Mouse (Mus musculus) liver, adult 2 months (tissue): ENCODE measurements around the gene Amigo1. TPM values are rescaled to one million over a fixed set of nuclear protein-coding genes. Genes with fewer than 3 reads are reported as not detected.

Source experiments
- DNase-seq: peaks from one replicate; pipeline ENCODE4 v3.0.0-alpha.2; 2011; ENCODE audit warnings: low read depth, low spot score; ENCODE audit errors: extremely low read depth
- H3K27ac ChIP-seq: fragments of 200-500 bp; replicated peaks from 2 replicates; pipeline ENCODE4 v1.5.1; 2012; ENCODE audit warnings: low read depth, mild to moderate bottlenecking, control low read depth, inconsistent platforms, low read length; ENCODE audit not compliant: insufficient read depth
- H3K27me3 ChIP-seq: fragments of 200-500 bp; 2 replicates; pipeline ENCODE4 v1.6.1; 2012; ENCODE audit warnings: mild to moderate bottlenecking, moderate library complexity, low read length, inconsistent platforms; ENCODE audit not compliant: control insufficient read depth, insufficient read depth
- H3K36me3 ChIP-seq: fragments of 200-500 bp; 2 replicates; pipeline ENCODE4 v1.6.1; 2012; ENCODE audit warnings: low read length, inconsistent platforms; ENCODE audit not compliant: control insufficient read depth, insufficient read depth
- H3K4me1 ChIP-seq: fragments of 200-500 bp; 2 replicates; pipeline ENCODE4 v1.6.1; 2011; ENCODE audit warnings: low read length; ENCODE audit not compliant: control insufficient read depth, insufficient read depth
- H3K4me3 ChIP-seq: fragments of 200-500 bp; 2 replicates; pipeline ENCODE4 v1.5.1; 2011; ENCODE audit warnings: low read depth, mild to moderate bottlenecking, control low read depth, low read length, moderate library complexity; ENCODE audit not compliant: insufficient read depth
- H3K79me2 ChIP-seq: fragments of 200-500 bp; 2 replicates; pipeline ENCODE4 v1.6.1; 2012; ENCODE audit warnings: inconsistent platforms, mild to moderate bottlenecking, low read length, moderate library complexity; ENCODE audit not compliant: control insufficient read depth, insufficient read depth
- H3K9ac ChIP-seq: fragments of 200-500 bp; 2 replicates; pipeline ENCODE4 v1.6.1; 2012; ENCODE audit warnings: low read depth, mild to moderate bottlenecking, control low read depth, inconsistent platforms, low read length
- CTCF ChIP-seq: fragments of 200-500 bp; IDR thresholded peaks from 2 replicates; pipeline ENCODE4 v1.5.1; 2011; ENCODE audit warnings: low read depth, low read length, control low read depth
- POLR2A ChIP-seq: fragments of 200-500 bp; IDR thresholded peaks from 2 replicates; pipeline ENCODE4 v1.6.1; 2011; ENCODE audit warnings: low read length, control low read depth; ENCODE audit not compliant: insufficient read depth; ENCODE audit errors: extremely low read depth
- WGBS: fragments of 180-500 bp; shearing (Covaris S2); methylation state at CpG from one replicate; pipeline ENCODE4 v1.1.7; 2018; 5-methylcytosine and 5-hydroxymethylcytosine counted together
- polyA plus RNA-seq: library from polyadenylated mRNA; depleted of rRNA; stranded (reverse); fragments of >200 nt; gene quantifications from 2 replicates; pipeline ENCODE4 v1.2.3, GENCODE M21; 2012
- total RNA-seq: library from RNA; depleted of rRNA; stranded (reverse); fragments of >200 nt; gene quantifications from 2 replicates; pipeline ENCODE4 v1.2.3, GENCODE M21; 2014

Amigo1 gene
- total and polyA plus RNA-seq, 2 experiments = 2.7 to 15.1 TPM

GRCm38 (mm10) chr3:108209946-108210770 is 24.0 kb downstream of the Amigo1 start:
- H3K9ac ChIP-seq = peak overlapping the region; percentile 88
- WGBS = 1% methylated on average over 68 of the region's 72 CpGs
- DNase-seq = peak; percentile 86
- H3K36me3 ChIP-seq = no peaks in the 10 kb centered on the region
- H3K27me3 ChIP-seq = no peaks in the 10 kb centered on the region
- no peaks in the 10 kb centered on the region; the same call in 1 of the 2 replicates for H3K79me2 ChIP-seq
- H3K4me3 ChIP-seq = peak overlapping the region; percentile 89
- TF ChIP-seq POLR2A = peak; percentile 25
- no peak for TF ChIP-seq CTCF
- H3K4me1 ChIP-seq = peaks cover 4% of the 10 kb centered on the region; the same call in 1 of the 2 replicates
- H3K27ac ChIP-seq = peak overlapping the region; percentile 58

- H3K36me3 ChIP-seq = no peaks in the 10 kb centered on the region
- H3K9ac ChIP-seq = peak within 1 kb of the TSS; percentile 88
- no peaks in the 10 kb centered on the region; the same call in 1 of the 2 replicates for H3K79me2 ChIP-seq
- H3K27ac ChIP-seq = peak within 1 kb of the TSS; percentile 58
- peaks cover 4% of the 10 kb centered on the region; the same call in 1 of the 2 replicates for H3K4me1 ChIP-seq
- WGBS = 0% methylated on average over 14 of the region's 14 CpGs
- TF ChIP-seq POLR2A = no peak
- TF ChIP-seq CTCF = no peak
- H3K4me3 ChIP-seq = peak within 1 kb of the TSS; percentile 89
- no peaks in the 10 kb centered on the region for H3K27me3 ChIP-seq
- DNase-seq = no peak
These were observed 24.6 kb downstream of the Amigo1 start, which contains the start of gene Atxn7l2 for GRCm38 (mm10) chr3:108210771-108211139. Gene Atxn7l2, minus strand, starts transcription at chr3:108210934.

GRCm38 (mm10) chr3:108211845-108212244 is 25.7 kb downstream of the Amigo1 start:
- no peak overlapping the region for H3K27ac ChIP-seq
- no peaks in the 10 kb centered on the region for H3K36me3 ChIP-seq
- DNase-seq = no peak

GRCm38 (mm10) chr3:108212406-108212805 is 26.3 kb downstream of the Amigo1 start:
- 91% methylated on average over 8 of the region's 8 CpGs for WGBS
- Histone ChIP-seq H3K79me2 (no peaks in the 10 kb centered on the region; the same call in 1 of the 2 replicates), H3K27me3 (0 out of 2 replicates have a peak, but pooled peaks cover 2% of the 10 kb centered on the region), H3K36me3 (no peaks in the 10 kb centered on the region), H3K4me3 (no peak overlapping the region), H3K4me1 (peaks cover 4% of the 10 kb centered on the region; the same call in 1 of the 2 replicates), H3K27ac (no peak overlapping the region), H3K9ac (no peak overlapping the region)
- no peak for DNase-seq
- TF ChIP-seq POLR2A = no peak
- TF ChIP-seq CTCF = no peak

More at GRCm38 (mm10) chr3:108211845-108212244, 25.7 kb downstream of the Amigo1 start:
- Histone ChIP-seq H3K27me3 (0 out of 2 replicates have a peak, but pooled peaks cover 2% of the 10 kb centered on the region), H3K4me1 (peaks cover 4% of the 10 kb centered on the region; the same call in 1 of the 2 replicates), H3K4me3 (no peak overlapping the region), H3K9ac (no peak overlapping the region), H3K79me2 (no peaks in the 10 kb centered on the region; the same call in 1 of the 2 replicates)
- TF ChIP-seq CTCF = no peak
- TF ChIP-seq POLR2A = no peak
- WGBS = 92% methylated on average over 6 of the region's 6 CpGs

GRCm38 (mm10) chr3:108214734-108215133 is 28.6 kb downstream of the Amigo1 start:
- Histone ChIP-seq H3K27ac (no peak overlapping the region), H3K27me3 (0 out of 2 replicates have a peak, but pooled peaks cover 2% of the 10 kb centered on the region), H3K4me1 (peaks cover 2% of the 10 kb centered on the region; the same call in 1 of the 2 replicates), H3K4me3 (no peak overlapping the region), H3K9ac (no peak overlapping the region), H3K36me3 (no peaks in the 10 kb centered on the region), H3K79me2 (no peaks in the 10 kb centered on the region; the same call in 1 of the 2 replicates)
- DNase-seq = no peak
- 15% methylated on average over 5 of the region's 5 CpGs for WGBS
- TF ChIP-seq POLR2A (no peak), CTCF (no peak)

GRCm38 (mm10) chr3:108220661-108221060 is 34.5 kb downstream of the Amigo1 start:
- DNase-seq = no peak
- Histone ChIP-seq H3K79me2 (no peaks in the 10 kb centered on the region), H3K27ac (no peak overlapping the region), H3K4me1 (no peaks in the 10 kb centered on the region), H3K27me3 (0 out of 2 replicates have a peak, but pooled peaks cover 2% of the 10 kb centered on the region), H3K4me3 (no peak overlapping the region), H3K9ac (no peak overlapping the region), H3K36me3 (no peaks in the 10 kb centered on the region)
- WGBS = 72% methylated on average over 3 of the region's 3 CpGs
- no peak for TF ChIP-seq POLR2A
- no peak for TF ChIP-seq CTCF
